In genomic region chr14:43983897-43984296, GRCm38 (mm10) we compare ENCODE assay signal across 8 mouse cellular contexts. TPM values are rescaled to one million over a fixed set of nuclear protein-coding genes. Genes with fewer than 3 reads are reported as not detected.
DNase-seq lines count a peak whose midpoint lies in the region; ATAC-seq and TF ChIP-seq lines count a peak whose summit lies in the region.

No protein-coding gene starts in this region.

- H3K9me3 ChIP-seq in forebrain, embryonic 11.5 days (ENCODE audit: control insufficient read depth, low read length): no peaks in the 10 kb centered on the region
- no peaks in the 10 kb centered on the region for H3K9me3 ChIP-seq in heart, embryonic 16.5 days (replicated peaks; ENCODE audit: control insufficient read depth, low read length)
- no peaks in the 10 kb centered on the region for H3K9me3 ChIP-seq in liver, embryonic 13.5 days (replicated peaks)
- H3K9me3 ChIP-seq in neural tube, embryonic 11.5 days (ENCODE audit: control insufficient read depth, low read length): no peaks in the 10 kb centered on the region

- H3K9ac ChIP-seq in forebrain, embryonic 11.5 days (ENCODE audit: low read length): no peak overlapping the region
- H3K9ac ChIP-seq in heart, embryonic 16.5 days (ENCODE audit: low read length): no peak overlapping the region
- no peak overlapping the region for H3K9ac ChIP-seq in liver, embryonic 13.5 days
- H3K9ac ChIP-seq in neural tube, embryonic 11.5 days (ENCODE audit: low read length): no peak overlapping the region

- TF ChIP-seq CTCF in bone marrow macrophage, adult 2 months (IDR thresholded peaks at IDR 0.05; ENCODE audit: low read depth, low read length): peak; percentile 28; the same call in 1 of the 2 replicates

- no peaks in the 10 kb centered on the region for H3K27me3 ChIP-seq in forebrain, embryonic 11.5 days (ENCODE audit: control insufficient read depth, insufficient read depth, low read length)
- H3K27me3 ChIP-seq in heart, embryonic 16.5 days (ENCODE audit: control insufficient read depth, insufficient read depth, low read length): no peaks in the 10 kb centered on the region
- H3K27me3 ChIP-seq in liver, embryonic 13.5 days: no peaks in the 10 kb centered on the region
- no peaks in the 10 kb centered on the region for H3K27me3 ChIP-seq in neural tube, embryonic 11.5 days (ENCODE audit: control insufficient read depth, insufficient read depth, low read length)

- no peaks in the 10 kb centered on the region for H3K36me3 ChIP-seq in forebrain, embryonic 11.5 days (ENCODE audit: control insufficient read depth, insufficient read depth, low read length)
- no peaks in the 10 kb centered on the region for H3K36me3 ChIP-seq in heart, embryonic 16.5 days (ENCODE audit: control insufficient read depth, insufficient read depth)
- H3K36me3 ChIP-seq in liver, embryonic 13.5 days: no peaks in the 10 kb centered on the region
- no peaks in the 10 kb centered on the region for H3K36me3 ChIP-seq in neural tube, embryonic 11.5 days (ENCODE audit: control insufficient read depth, insufficient read depth, low read length)

- H3K4me2 ChIP-seq in forebrain, embryonic 11.5 days (ENCODE audit: low read depth, low read length, severe bottlenecking): no peak overlapping the region
- H3K4me2 ChIP-seq in heart, embryonic 16.5 days (ENCODE audit: low read depth, low read length): no peak overlapping the region
- H3K4me2 ChIP-seq in liver, embryonic 13.5 days: no peak overlapping the region
- no peak overlapping the region for H3K4me2 ChIP-seq in neural tube, embryonic 11.5 days (ENCODE audit: low read depth)

- peak; percentile 86 for ATAC-seq in forebrain, embryonic 11.5 days (replicated peaks; ENCODE audit: low FRiP score)
- ATAC-seq in heart, embryonic 16.5 days (replicated peaks; ENCODE audit: extremely low read depth, insufficient read depth, low FRiP score): peak; percentile 87
- peak; percentile 77 for ATAC-seq in liver, embryonic 13.5 days (ENCODE audit: low read depth)
- 0 out of 2 replicates have a peak, but pooled peaks have one; percentile 69 for ATAC-seq in neural tube, embryonic 11.5 days (ENCODE audit: insufficient read depth, low FRiP score, low TSS enrichment)

- no peak overlapping the region for H3K4me3 ChIP-seq in bone marrow macrophage, adult 2 months (ENCODE audit: insufficient read depth, low read length)
- H3K4me3 ChIP-seq in forebrain, embryonic 11.5 days (ENCODE audit: low read depth, low read length): no peak overlapping the region
- no peak overlapping the region for H3K4me3 ChIP-seq in heart, embryonic 16.5 days (ENCODE audit: low read length)
- H3K4me3 ChIP-seq in liver, embryonic 13.5 days (replicated peaks): no peak overlapping the region
- H3K4me3 ChIP-seq in neural tube, embryonic 11.5 days (ENCODE audit: low read depth, low read length): no peak overlapping the region

- H3K4me1 ChIP-seq in bone marrow macrophage, adult 2 months (ENCODE audit: control insufficient read depth, insufficient read depth, low read length): no peaks in the 10 kb centered on the region
- no peaks in the 10 kb centered on the region for H3K4me1 ChIP-seq in forebrain, embryonic 11.5 days (replicated peaks; ENCODE audit: control insufficient read depth, insufficient read depth, low read length)
- H3K4me1 ChIP-seq in heart, embryonic 16.5 days (ENCODE audit: control insufficient read depth, insufficient read depth, low read length): peaks cover 2% of the 10 kb centered on the region; the same call in 1 of the 2 replicates
- peaks cover 10% of the 10 kb centered on the region for H3K4me1 ChIP-seq in liver, embryonic 13.5 days (replicated peaks)
- no peaks in the 10 kb centered on the region for H3K4me1 ChIP-seq in neural tube, embryonic 11.5 days (ENCODE audit: control insufficient read depth, insufficient read depth, low read length)

- TF ChIP-seq POLR2A in bone marrow macrophage, adult 2 months (IDR thresholded peaks at IDR 0.05; ENCODE audit: borderline replicate concordance, low read depth, low read length): no peak

- DNase-seq in B cell, adult 2 months: peak; percentile 13 to 21
- peak; percentile 85 for DNase-seq in forebrain, embryonic 11.5 days (ENCODE audit: low spot score)
- peak; percentile 45 for DNase-seq in kidney, postnatal 14 days
- peak; percentile 55 for DNase-seq in liver, embryonic 13.5 days
- peak; percentile 63 for DNase-seq in neural tube, embryonic 11.5 days (ENCODE audit: low spot score)
- peak; percentile 3 for DNase-seq in telencephalon, adult 2 months (ENCODE audit: low read depth, low spot score)

- no peak overlapping the region for H3K27ac ChIP-seq in bone marrow macrophage, adult 2 months (ENCODE audit: insufficient read depth, low read depth, low read length)
- no peak overlapping the region for H3K27ac ChIP-seq in forebrain, embryonic 11.5 days (ENCODE audit: low read depth, low read length)
- H3K27ac ChIP-seq in heart, embryonic 16.5 days (ENCODE audit: low read length): peak overlapping the region; percentile 57
- no peak overlapping the region for H3K27ac ChIP-seq in liver, embryonic 13.5 days
- no peak overlapping the region for H3K27ac ChIP-seq in neural tube, embryonic 11.5 days (ENCODE audit: low read depth, low read length)

- WGBS in forebrain, embryonic 11.5 days: 2% methylated on average over 3 of the region's 4 CpGs
- 2% methylated on average over 4 of the region's 4 CpGs for WGBS in heart, embryonic 16.5 days
- WGBS in liver, embryonic 13.5 days (ENCODE audit: insufficient replicate concordance): under 1% methylated on average over 4 of the region's 4 CpGs
- 0% methylated on average over 3 of the region's 4 CpGs for WGBS in neural tube, embryonic 11.5 days

RNA-seq across cellular contexts. Expression of gene Ang6, which starts 18.2 kb away (rescaled TPM):
- not detected in 2 replicates for polyA plus RNA-seq in bone marrow macrophage, adult 2 months (2012; ENCODE audit: insufficient read depth, insufficient read length, missing spikeins)
- not detected in 2 replicates for polyA plus RNA-seq in forebrain, embryonic 11.5 days (2014; fragmentation: Nextera tagmentation; extraction: Ambion mirVana)
- not detected in 2 replicates for polyA plus RNA-seq in heart, embryonic 16.5 days (2015; fragmentation: Nextera tagmentation; extraction: Ambion mirVana)
- polyA plus RNA-seq in liver, embryonic 13.5 days (2015; fragmentation: Nextera tagmentation; extraction: Ambion mirVana): not detected in 2 replicates
- polyA plus RNA-seq in neural tube, embryonic 11.5 days (2014; fragmentation: Nextera tagmentation; extraction: Ambion mirVana): not detected in 2 replicates

RNA-seq across cellular contexts. Expression of gene Ang5, which starts 27.0 kb away (rescaled TPM):
- polyA plus RNA-seq in bone marrow macrophage, adult 2 months (2012; ENCODE audit: insufficient read depth, insufficient read length, missing spikeins): not detected in 2 replicates
- polyA plus RNA-seq in forebrain, embryonic 11.5 days (2014; fragmentation: Nextera tagmentation; extraction: Ambion mirVana): not detected in 2 replicates
- not detected in 2 replicates for polyA plus RNA-seq in heart, embryonic 16.5 days (2015; fragmentation: Nextera tagmentation; extraction: Ambion mirVana)
- not detected in 2 replicates for polyA plus RNA-seq in liver, embryonic 13.5 days (2015; fragmentation: Nextera tagmentation; extraction: Ambion mirVana)
- not detected in 2 replicates for polyA plus RNA-seq in neural tube, embryonic 11.5 days (2014; fragmentation: Nextera tagmentation; extraction: Ambion mirVana)

RNA-seq across cellular contexts. Expression of gene Gm8113, which starts 58.7 kb away (rescaled TPM):
- polyA plus RNA-seq in bone marrow macrophage, adult 2 months (2012; ENCODE audit: insufficient read depth, insufficient read length, missing spikeins): not detected in 2 replicates
- polyA plus RNA-seq in forebrain, embryonic 11.5 days (2014; fragmentation: Nextera tagmentation; extraction: Ambion mirVana): 3.9 and 5.6 TPM in 2 replicates
- polyA plus RNA-seq in heart, embryonic 16.5 days (2015; fragmentation: Nextera tagmentation; extraction: Ambion mirVana): 24.3 and 26.0 TPM in 2 replicates
- 9.1 and 11.2 TPM in 2 replicates for polyA plus RNA-seq in liver, embryonic 13.5 days (2015; fragmentation: Nextera tagmentation; extraction: Ambion mirVana)
- 6.7 and 7.4 TPM in 2 replicates for polyA plus RNA-seq in neural tube, embryonic 11.5 days (2014; fragmentation: Nextera tagmentation; extraction: Ambion mirVana)

Comparison
In these comparisons a context has a peak if more than half of its experiments do, and no peak if none do; other contexts are left out.
1. DNase-seq: peak in every context shown above with its lines; median percentile 85 in forebrain, embryonic 11.5 days; 63 in neural tube, embryonic 11.5 days; 55 in liver, embryonic 13.5 days; 45 in kidney, postnatal 14 days; 17 in B cell, adult 2 months; 3 in telencephalon, adult 2 months.